Mouse (Mus musculus) liver, postnatal 0 days (tissue): ENCODE measurements around the gene Ccnb3.
"Not testable (repeated sequence)": the region's sequence is repeated elsewhere in the genome, so short reads cannot be mapped to it uniquely, and the experiment has no call there.

Experiments
- CTCF ChIP-seq: sonication (generic); IDR thresholded peaks from 2 replicates; pipeline ENCODE4 v1.5.1; 2016; ENCODE audit warnings: antibody characterized with exemption, low read depth
- EP300 ChIP-seq: IDR thresholded peaks from 2 replicates; pipeline ENCODE4 v1.6.1; 2016; ENCODE audit warnings: antibody characterized with exemption, low read depth, mild to moderate bottlenecking

GRCm38 (mm10) chrX:6983916-6984315 is 57.5 kb downstream of the Ccnb3 start:
- TF ChIP-seq CTCF, EP300: not testable (repeated sequence)
